Mouse (Mus musculus) heart, postnatal 36 days (tissue): ENCODE results near the gene Cbx7. TPM values are rescaled to one million over a fixed set of nuclear protein-coding genes. Genes with fewer than 3 reads are reported as not detected.
A peak's percentile ranks its signal among the peaks of the same experiment; 100 is the strongest.

Experiments used
- DNase-seq, 2 experiments: peaks; one replicate each; pipeline ENCODE4 v3.0.0; 2021 to 2022
- intact Hi-C: fragments of 180-260 bp; cut with DNase I; formaldehyde crosslinking; loops from one replicate; pipeline ENCODE4 v1.15.1; 2025
- total RNA-seq, 2 experiments: library from RNA; stranded (reverse); gene quantifications; 2 replicates each; pipeline ENCODE4 v1.2.3; 2021

Cbx7 gene
- 10 to 100 TPM; 13.2 to 16.6 TPM for total RNA-seq

GRCm38 (mm10) chr15:79970940-79971339 is at the start of gene Cbx7:
TSS of gene Cbx7 (minus strand) at chr15:79971119.
- no peak for DNase-seq
- intact Hi-C loops = no loop called here

GRCm38 (mm10) chr15:80020516-80020915 is 49.6 kb upstream of the Cbx7 start:
- intact Hi-C loops = no loop called here
- DNase-seq = no peak

- DNase-seq = no peak
- intact Hi-C loops = no loop called here
Measured at GRCm38 (mm10) chr15:80019625-80020024, 48.7 kb upstream of the Cbx7 start.

- intact Hi-C loops = no loop called here
- no peak for DNase-seq
Measured at GRCm38 (mm10) chr15:80019220-80019619, 48.3 kb upstream of the Cbx7 start.

GRCm38 (mm10) chr15:80016563-80017301 is 45.8 kb upstream of the Cbx7 start:
- intact Hi-C loops = no loop called here
- no peak for DNase-seq

GRCm38 (mm10) chr15:80015211-80015952 is 44.5 kb upstream of the Cbx7 start:
- intact Hi-C loops = no loop called here
- DNase-seq = no peak

- peak; percentile 80 to 82 for DNase-seq
- intact Hi-C loops = no loop called here
Measured at GRCm38 (mm10) chr15:80014321-80015210, 43.6 kb upstream of the Cbx7 start, which contains the start of gene Pdgfb. TSS of gene Pdgfb (minus strand) at chr15:80014977.

- intact Hi-C loops = no loop called here
- no peak for DNase-seq
Measured at GRCm38 (mm10) chr15:80014031-80014320, 43.1 kb upstream of the Cbx7 start.

- intact Hi-C loops = loop anchor here (2.0 kb wide), 3 partner anchors 37 to 63 kb away; no protein-coding TSS in a partner anchor
- peak in 1 of 2 experiments; percentile 37 for DNase-seq
Measured at GRCm38 (mm10) chr15:80013256-80014030, 42.5 kb upstream of the Cbx7 start.

GRCm38 (mm10) chr15:80012527-80013201 is 41.7 kb upstream of the Cbx7 start:
- intact Hi-C loops = loop anchor here (2.0 kb wide), 3 partner anchors 38 to 64 kb away; no protein-coding TSS in a partner anchor
- DNase-seq = peak; percentile 59 to 69

- intact Hi-C loops = loop anchor here (2.0 kb wide), 3 partner anchors 39 to 65 kb away; no protein-coding TSS in a partner anchor
- peak in 1 of 2 experiments; percentile 49 for DNase-seq
Measured at GRCm38 (mm10) chr15:80011778-80012526, 41.0 kb upstream of the Cbx7 start.

- no peak for DNase-seq
- intact Hi-C loops = no loop called here
Measured at GRCm38 (mm10) chr15:80011194-80011593, 40.3 kb upstream of the Cbx7 start.

- intact Hi-C loops = no loop called here
- no peak for DNase-seq
Measured at GRCm38 (mm10) chr15:80010182-80010558, 39.3 kb upstream of the Cbx7 start.

GRCm38 (mm10) chr15:80009421-80010181 is 38.7 kb upstream of the Cbx7 start:
- no peak for DNase-seq
- intact Hi-C loops = no loop called here

- no peak for DNase-seq
- intact Hi-C loops = no loop called here
Measured at GRCm38 (mm10) chr15:80008461-80008860, 37.5 kb upstream of the Cbx7 start.

- peak; percentile 56 to 63 for DNase-seq
- intact Hi-C loops = no loop called here
Measured at GRCm38 (mm10) chr15:80006156-80006555, 35.2 kb upstream of the Cbx7 start.

GRCm38 (mm10) chr15:80005436-80005835 is 34.5 kb upstream of the Cbx7 start:
- DNase-seq = no peak
- intact Hi-C loops = loop anchor here (2.0 kb wide), 2 partner anchors 53 to 71 kb away; no protein-coding TSS in a partner anchor
